Mouse (Mus musculus) limb, embryonic 12.5 days (tissue): ENCODE measurements around the gene Olfr995. TPM values are rescaled to one million over a fixed set of nuclear protein-coding genes. Genes with fewer than 3 reads are reported as not detected.

ENCODE experiments used
- ATAC-seq: fragments of 200-750 bp; cut with Nextera tagmentation; 2 replicates; pipeline ENCODE4 v1.8.0; 2017; ENCODE audit warnings: low read depth, moderate TSS enrichment; ENCODE audit not compliant: insufficient number of reproducible peaks, insufficient read depth, low FRiP score, low TSS enrichment
- H3K27ac ChIP-seq: fragments of 300-500 bp; sonication (generic); 2 replicates; pipeline ENCODE4 v1.5.1; 2016; ENCODE audit warnings: mild to moderate bottlenecking, moderate library complexity
- H3K27me3 ChIP-seq: fragments of 300-500 bp; sonication (generic); 2 replicates; pipeline ENCODE4 v1.6.1; 2016; ENCODE audit warnings: mild to moderate bottlenecking, moderate library complexity
- H3K36me3 ChIP-seq: fragments of 300-500 bp; sonication (generic); 2 replicates; pipeline ENCODE4 v1.6.1; 2016; ENCODE audit warnings: mild to moderate bottlenecking, moderate library complexity
- H3K4me1 ChIP-seq: fragments of 300-500 bp; sonication (generic); replicated peaks from 2 replicates; pipeline ENCODE4 v1.6.1; 2016
- H3K4me2 ChIP-seq: fragments of 300-500 bp; sonication (generic); 2 replicates; pipeline ENCODE4 v1.6.1; 2016; ENCODE audit warnings: mild to moderate bottlenecking, moderate library complexity
- H3K4me3 ChIP-seq: fragments of 300-500 bp; sonication (generic); replicated peaks from 2 replicates; pipeline ENCODE4 v1.5.1; 2016; ENCODE audit warnings: mild to moderate bottlenecking
- H3K9ac ChIP-seq: fragments of 300-500 bp; sonication (generic); replicated peaks from 2 replicates; pipeline ENCODE4 v1.6.1; 2016; ENCODE audit warnings: mild to moderate bottlenecking, moderate library complexity
- H3K9me3 ChIP-seq: fragments of 300-500 bp; sonication (generic); 2 replicates; pipeline ENCODE4 v1.6.1; 2016; ENCODE audit warnings: mild to moderate bottlenecking, moderate library complexity
- WGBS: fragments of 180-500 bp; shearing (Covaris S2); methylation state at CpG from one replicate; pipeline ENCODE4 v1.1.7; 2016; 5-methylcytosine and 5-hydroxymethylcytosine counted together
- polyA plus RNA-seq: library from polyadenylated mRNA; unstranded; fragments of >200 nt; fragmentation: Nextera tagmentation; extraction: Ambion mirVana; gene quantifications from 2 replicates; pipeline ENCODE4 v1.2.1, GENCODE M21; 2016

The Olfr995 gene
- polyA plus RNA-seq = not detected in 2 replicates

DNA sequence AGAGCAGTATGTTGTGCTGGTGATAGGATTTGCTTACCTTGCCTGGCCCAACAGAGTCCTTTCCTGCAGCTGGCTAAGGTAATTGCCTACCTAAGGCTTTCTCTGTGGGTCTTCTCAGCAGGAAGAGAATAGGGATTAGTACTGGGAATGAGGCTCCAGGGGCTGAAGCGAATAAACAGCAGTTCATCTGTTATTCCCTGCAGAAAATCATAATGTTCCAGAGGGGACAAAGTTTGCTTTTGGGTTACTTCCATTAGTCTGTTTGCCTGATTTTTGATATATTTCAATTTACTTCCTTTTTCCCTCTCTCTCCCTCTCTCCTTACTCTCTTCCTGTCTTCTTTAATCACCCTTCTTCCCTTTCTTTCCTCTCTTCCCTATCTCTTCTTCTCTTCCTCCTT lies at the start of gene Olfr995:
Gene Olfr995, minus strand, starts transcription at position 101 of the 400 bp plus-strand sequence.
- H3K27me3 ChIP-seq = no peaks in the 10 kb centered on the region
- ATAC-seq = no peak
- no peaks in the 10 kb centered on the region for H3K9me3 ChIP-seq
- 21% methylated on average over 1 of the region's 1 CpGs for WGBS
- H3K9ac ChIP-seq = no peak within 1 kb of the TSS
- H3K4me3 ChIP-seq = no peak within 1 kb of the TSS
- H3K27ac ChIP-seq = no peak within 1 kb of the TSS
- H3K4me1 ChIP-seq = no peaks in the 10 kb centered on the region
- no peaks in the 10 kb centered on the region for H3K36me3 ChIP-seq
- H3K4me2 ChIP-seq = no peak within 1 kb of the TSS

DNA sequence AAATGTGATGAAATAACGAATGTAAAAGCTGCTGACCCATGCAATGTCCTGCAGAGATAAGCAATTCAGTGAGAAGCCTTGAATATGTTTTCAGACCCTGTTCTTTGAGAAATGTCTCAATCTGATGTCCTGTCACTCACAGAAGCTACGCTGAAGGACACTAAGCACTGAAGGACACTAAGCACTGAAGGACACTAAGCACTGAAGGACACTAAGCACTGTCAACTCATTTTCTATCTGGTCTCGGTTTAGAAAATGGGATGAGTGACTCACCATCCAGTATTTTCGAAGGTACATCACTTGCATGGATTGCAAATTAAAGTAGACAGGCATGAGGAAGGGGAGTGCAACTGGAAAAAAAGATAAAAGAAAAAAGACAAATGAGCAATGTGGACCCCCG lies 47.0 kb upstream of the Olfr995 start:
- WGBS = 76% methylated on average over 5 of the region's 5 CpGs
- no peak overlapping the region for H3K4me2 ChIP-seq
- H3K4me1 ChIP-seq = no peaks in the 10 kb centered on the region
- no peaks in the 10 kb centered on the region for H3K27me3 ChIP-seq
- H3K36me3 ChIP-seq = no peaks in the 10 kb centered on the region
- H3K9ac ChIP-seq = no peak overlapping the region
- no peak overlapping the region for H3K27ac ChIP-seq
- no peak overlapping the region for H3K4me3 ChIP-seq
- H3K9me3 ChIP-seq = no peaks in the 10 kb centered on the region
- ATAC-seq = no peak

DNA sequence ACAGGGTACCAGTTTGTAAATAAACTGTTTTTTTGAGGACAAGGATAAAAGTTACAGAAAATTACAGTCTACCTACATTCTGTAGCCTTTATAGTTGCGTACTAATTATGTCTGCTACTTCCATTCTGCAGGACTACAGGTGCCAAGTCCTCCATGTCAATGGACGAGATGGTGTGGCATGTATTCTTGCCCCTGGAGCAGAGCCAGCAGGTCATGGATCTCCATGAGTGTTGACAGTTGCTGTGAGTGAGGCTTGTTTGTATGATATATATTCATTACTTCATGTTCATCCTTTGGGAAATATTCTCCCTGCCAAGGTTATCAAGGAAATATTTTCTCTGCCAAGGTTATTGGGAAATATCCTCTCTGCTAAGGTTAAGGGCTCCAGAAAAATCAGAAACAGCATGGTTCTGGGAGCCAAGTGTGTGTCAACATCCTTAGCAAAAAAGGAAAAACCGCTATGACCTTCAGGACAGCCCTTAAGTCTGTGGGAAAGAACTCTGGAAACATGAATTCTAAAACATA lies 23.4 kb upstream of the Olfr995 start:
- H3K27me3 ChIP-seq = no peaks in the 10 kb centered on the region
- no peak for ATAC-seq
- no peak overlapping the region for H3K27ac ChIP-seq
- no peak overlapping the region for H3K4me3 ChIP-seq
- no peak overlapping the region for H3K9ac ChIP-seq
- H3K4me1 ChIP-seq = no peaks in the 10 kb centered on the region
- 71% methylated on average over 3 of the region's 3 CpGs for WGBS
- H3K36me3 ChIP-seq = no peaks in the 10 kb centered on the region
- H3K9me3 ChIP-seq = 0 out of 2 replicates have a peak, but pooled peaks cover 5% of the 10 kb centered on the region
- no peak overlapping the region for H3K4me2 ChIP-seq

DNA sequence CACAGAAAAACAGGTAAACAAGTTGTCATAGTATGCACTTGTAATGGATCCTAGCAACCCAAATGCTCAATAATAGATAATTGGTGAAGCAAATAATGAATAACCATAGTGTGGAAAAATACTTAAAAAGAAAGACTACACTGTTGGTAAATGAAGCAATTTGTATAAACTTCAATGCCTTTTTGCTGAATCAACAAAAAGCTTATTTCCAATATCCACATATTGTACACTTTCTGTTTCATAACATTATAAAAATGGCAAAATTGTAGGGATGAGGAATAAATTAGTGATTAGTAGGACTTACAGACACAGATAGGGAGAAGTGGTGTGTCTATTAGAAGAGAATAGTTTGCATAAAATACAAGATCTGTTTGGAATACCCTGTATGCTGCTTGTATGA lies 893 bp downstream of the Olfr995 start:
- Histone ChIP-seq H3K9ac (no peak overlapping the region), H3K27ac (no peak overlapping the region), H3K36me3 (no peaks in the 10 kb centered on the region), H3K4me3 (no peak overlapping the region), H3K9me3 (no peaks in the 10 kb centered on the region), H3K4me2 (no peak overlapping the region), H3K27me3 (no peaks in the 10 kb centered on the region), H3K4me1 (no peaks in the 10 kb centered on the region)
- no peak for ATAC-seq

DNA sequence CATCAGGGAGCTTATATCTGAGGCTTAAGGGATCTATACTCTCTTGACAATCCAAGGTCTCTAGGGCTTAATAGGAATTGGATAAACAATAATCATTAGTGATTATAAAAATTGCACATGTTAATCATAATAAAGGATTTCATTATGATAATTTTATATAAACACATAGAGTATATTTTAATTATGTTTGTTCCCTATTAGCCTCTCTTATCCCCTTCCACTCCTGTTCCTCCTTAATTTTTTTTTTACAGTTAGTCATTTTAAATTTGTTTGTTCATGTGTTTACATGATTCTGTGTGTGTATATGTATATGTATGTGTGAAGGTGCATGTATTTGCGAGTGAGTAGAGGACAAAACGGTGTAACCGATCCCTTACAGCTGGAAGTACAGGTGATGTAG lies 7.1 kb downstream of the Olfr995 start, which contains the start of gene Olfr994:
Gene Olfr994, minus strand, starts transcription at position 101 of the 400 bp plus-strand sequence.
- Histone ChIP-seq H3K27me3 (no peaks in the 10 kb centered on the region), H3K9me3 (no peaks in the 10 kb centered on the region), H3K36me3 (no peaks in the 10 kb centered on the region), H3K4me3 (no peak within 1 kb of the TSS), H3K27ac (no peak within 1 kb of the TSS), H3K4me1 (no peaks in the 10 kb centered on the region), H3K4me2 (no peak within 1 kb of the TSS), H3K9ac (no peak within 1 kb of the TSS)
- no peak for ATAC-seq
- WGBS = 86% methylated on average over 3 of the region's 3 CpGs

DNA sequence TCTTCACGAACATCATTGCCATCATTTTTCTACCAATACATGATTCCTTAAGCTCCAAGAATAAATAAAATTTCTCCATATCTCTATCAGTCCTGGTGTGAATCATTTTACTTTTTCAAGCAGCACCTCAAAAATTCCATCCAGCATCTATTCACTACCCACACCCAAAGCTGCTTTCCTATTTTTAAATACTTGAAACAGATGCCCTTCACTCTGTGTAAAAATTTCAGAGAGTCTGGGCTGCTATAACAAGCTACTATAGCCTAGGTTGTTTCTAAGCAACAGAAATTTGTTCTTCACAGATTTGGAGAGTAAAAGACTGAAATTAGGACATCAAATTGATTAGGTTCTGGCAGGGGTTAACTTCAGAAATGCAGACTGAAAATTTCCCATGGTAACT lies 17.5 kb downstream of the Olfr995 start:
- Histone ChIP-seq H3K9me3 (no peaks in the 10 kb centered on the region), H3K9ac (no peak overlapping the region), H3K36me3 (no peaks in the 10 kb centered on the region), H3K4me1 (no peaks in the 10 kb centered on the region), H3K4me3 (no peak overlapping the region), H3K27me3 (no peaks in the 10 kb centered on the region), H3K27ac (no peak overlapping the region), H3K4me2 (no peak overlapping the region)
- 71% methylated on average over 1 of the region's 1 CpGs for WGBS
- ATAC-seq = no peak

DNA sequence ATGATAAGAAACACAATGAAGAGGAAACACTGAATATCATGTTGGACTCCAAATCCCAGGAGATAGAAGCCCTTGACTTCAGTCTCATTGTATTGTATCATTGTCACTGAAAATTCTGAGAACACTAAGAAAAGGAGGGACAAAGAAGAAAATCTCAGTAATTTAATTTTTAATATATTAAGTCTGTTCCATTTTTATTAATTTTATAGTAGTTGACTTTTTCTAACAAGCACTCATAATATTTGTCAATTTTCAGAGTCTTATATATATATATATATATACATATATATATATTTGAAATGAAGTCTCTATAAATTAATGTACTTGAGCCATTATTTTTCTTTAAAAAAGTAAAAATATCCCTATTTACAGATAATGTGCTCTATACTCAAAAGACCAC lies 28.7 kb downstream of the Olfr995 start, which contains the start of gene Olfr993:
Gene Olfr993, minus strand, starts transcription at position 101 of the 400 bp plus-strand sequence.
- H3K4me2 ChIP-seq = no peak within 1 kb of the TSS

DNA sequence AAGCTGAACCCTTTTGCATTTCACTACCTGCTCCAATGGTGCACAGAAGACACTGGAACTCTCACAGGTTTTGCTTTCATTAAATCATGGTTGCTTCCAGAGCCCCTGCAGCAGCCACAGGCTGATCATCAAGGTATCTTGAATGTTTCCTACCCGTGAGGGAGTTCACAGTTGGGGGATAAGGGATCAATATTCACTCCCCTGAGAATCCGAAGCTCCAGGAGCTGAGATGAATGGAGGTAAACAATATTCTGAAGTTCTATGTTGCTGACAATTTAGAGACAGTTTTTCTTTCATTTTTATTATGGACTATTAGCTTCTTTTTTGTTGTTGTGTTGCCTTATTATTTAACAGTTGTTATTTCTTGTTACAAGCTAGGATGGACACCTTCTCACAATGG lies 34.1 kb downstream of the Olfr995 start, which contains the start of gene Olfr992:
Gene Olfr992, minus strand, starts transcription at position 101 of the 400 bp plus-strand sequence.
- Histone ChIP-seq H3K27me3 (no peaks in the 10 kb centered on the region), H3K4me3 (no peak within 1 kb of the TSS), H3K36me3 (no peaks in the 10 kb centered on the region), H3K4me2 (no peak within 1 kb of the TSS), H3K9me3 (no peaks in the 10 kb centered on the region), H3K9ac (no peak within 1 kb of the TSS), H3K27ac (no peak within 1 kb of the TSS), H3K4me1 (no peaks in the 10 kb centered on the region)
- no peak for ATAC-seq
- WGBS = 58% methylated on average over 2 of the region's 2 CpGs

More for the DNA sequence above, 28.7 kb downstream of the Olfr995 start, which contains the start of gene Olfr993:
- no peak for ATAC-seq
- Histone ChIP-seq H3K4me1 (no peaks in the 10 kb centered on the region), H3K9me3 (no peaks in the 10 kb centered on the region), H3K27me3 (no peaks in the 10 kb centered on the region), H3K36me3 (no peaks in the 10 kb centered on the region), H3K4me3 (no peak within 1 kb of the TSS), H3K9ac (no peak within 1 kb of the TSS), H3K27ac (no peak within 1 kb of the TSS)

Other genes with a start within 250 kb of the Olfr995 start
- 0.45 and 0.46 TPM in 2 replicates for gene Lrrc55, start 246.4 kb downstream of the Olfr995 start, polyA plus RNA-seq
- gene Olfr987, start 104.3 kb downstream of the Olfr995 start, polyA plus RNA-seq = not detected in 2 replicates
- not detected in 2 replicates for gene Olfr988, start 80.4 kb downstream of the Olfr995 start, polyA plus RNA-seq
- gene Olfr992, start 34.2 kb downstream of the Olfr995 start, polyA plus RNA-seq = not detected in 2 replicates
- gene Olfr993, start 28.8 kb downstream of the Olfr995 start, polyA plus RNA-seq = not detected in 2 replicates
- not detected in 2 replicates for gene Olfr994, start 7.2 kb downstream of the Olfr995 start, polyA plus RNA-seq
- not detected in 2 replicates for gene 4833423E24Rik, start 75.4 kb upstream of the Olfr995 start, polyA plus RNA-seq
- not detected in 2 replicates for gene Olfr996, start 135.6 kb upstream of the Olfr995 start, polyA plus RNA-seq
- gene Olfr998, start 145.3 kb upstream of the Olfr995 start, polyA plus RNA-seq = not detected in 2 replicates
- gene Olfr1000, start 168.3 kb upstream of the Olfr995 start, polyA plus RNA-seq = not detected in 2 replicates
- not detected in 2 replicates for gene Olfr1002, start 207.1 kb upstream of the Olfr995 start, polyA plus RNA-seq
- not detected in 2 replicates for gene Olfr154, start 220.8 kb upstream of the Olfr995 start, polyA plus RNA-seq
- gene Olfr1006, start 235.1 kb upstream of the Olfr995 start, polyA plus RNA-seq = not detected in 2 replicates
- not detected in 2 replicates for gene Olfr1008, start 245.8 kb upstream of the Olfr995 start, polyA plus RNA-seq